In genomic region chr6:144754366-144754765, GRCm38 (mm10) we compare ENCODE assay signal across 19 mouse cellular contexts. TPM values are rescaled to one million over a fixed set of nuclear protein-coding genes. Genes with fewer than 3 reads are reported as not detected.
A peak's percentile ranks its signal among the peaks of the same experiment; 100 is the strongest.
DNase-seq lines count a peak whose midpoint lies in the region; ATAC-seq and TF ChIP-seq lines count a peak whose summit lies in the region.
"Had no signal": no experiment of that assay in that cellular context is flagged by ENCODE, and none has a peak within 500 bp of the region (broad histone marks: within the 10 kb centered on the region; RNA-seq: fewer than 3 reads in every experiment).

No protein-coding gene starts in this region.

- intact Hi-C loops in gastrocnemius, postnatal 36 days (cut with DNase I) = no loop called here

- DNase-seq in gastrocnemius, adult 18-20 months (ENCODE audit: low spot score) = peak; percentile 14
- no peak for DNase-seq in gastrocnemius, postnatal 36 days
- DNase-seq in liver, embryonic 11.5 days (ENCODE audit: low spot score) = no peak
- DNase-seq in lung, postnatal 14 days = peak; percentile 52
- no peak for DNase-seq in thymus, adult 2 months
- no peak for DNase-seq in Muller cell, postnatal 12 days (ENCODE audit: inconsistent ontology term)
- DNase-seq: cerebellum, adult 8-10 months; layer of hippocampus, postnatal 36 days; retina, postnatal 1 day; thymus, postnatal 4 days had no signal

- no peaks in the 10 kb centered on the region for H3K36me3 ChIP-seq in liver, embryonic 15.5 days (replicated peaks)
- H3K36me3 ChIP-seq in liver, embryonic 11.5 days (ENCODE audit: control insufficient read depth, insufficient read depth, low read length) = no peaks in the 10 kb centered on the region
- H3K36me3 ChIP-seq in thymus, adult 2 months (ENCODE audit: control insufficient read depth, insufficient read depth, low read length) = no peaks in the 10 kb centered on the region
- H3K36me3 ChIP-seq: embryonic facial prominence, embryonic 15.5 days; hindbrain, embryonic 15.5 days; midbrain, embryonic 13.5 days had no signal

- no peak overlapping the region for H3K4me3 ChIP-seq in liver, embryonic 15.5 days (replicated peaks)
- no peak overlapping the region for H3K4me3 ChIP-seq in liver, embryonic 11.5 days (ENCODE audit: low read depth, low read length)
- H3K4me3 ChIP-seq in embryonic fibroblast, embryonic 13.5 days (ENCODE audit: insufficient read depth, low read length) = no peak overlapping the region
- H3K4me3 ChIP-seq in thymus, adult 2 months (ENCODE audit: control insufficient read depth, insufficient read depth, low read length) = no peak overlapping the region
- H3K4me3 ChIP-seq: embryonic facial prominence, embryonic 15.5 days; forebrain, embryonic 13.5 days; heart, adult 2 months; hindbrain, embryonic 15.5 days; midbrain, embryonic 13.5 days; myocyte had no signal

- H3K4me2 ChIP-seq in liver, embryonic 15.5 days = no peak overlapping the region
- H3K4me2 ChIP-seq in liver, embryonic 11.5 days = no peak overlapping the region
- H3K4me2 ChIP-seq: embryonic facial prominence, embryonic 15.5 days; forebrain, embryonic 13.5 days; hindbrain, embryonic 15.5 days; midbrain, embryonic 13.5 days had no signal

- no peak for ATAC-seq in liver, embryonic 15.5 days (ENCODE audit: insufficient read depth)
- no peak for ATAC-seq in liver, embryonic 11.5 days (replicated peaks; ENCODE audit: low FRiP score)
- ATAC-seq: forebrain, embryonic 13.5 days; midbrain, embryonic 13.5 days had no signal

- peak overlapping the region; percentile 48 for H3K27ac ChIP-seq in liver, embryonic 15.5 days (replicated peaks)
- no peak overlapping the region for H3K27ac ChIP-seq in liver, embryonic 11.5 days (ENCODE audit: low read depth, low read length)
- peak overlapping the region; percentile 29; the same call in 1 of the 2 replicates for H3K27ac ChIP-seq in embryonic fibroblast, embryonic 13.5 days (ENCODE audit: insufficient read depth, low read length)
- H3K27ac ChIP-seq in thymus, adult 2 months (ENCODE audit: control insufficient read depth, insufficient read depth, low read length) = no peak overlapping the region
- H3K27ac ChIP-seq: embryonic facial prominence, embryonic 15.5 days; forebrain, embryonic 13.5 days; hindbrain, embryonic 15.5 days; macrophage; midbrain, embryonic 13.5 days had no signal

- no peak for TF ChIP-seq CTCF in embryonic fibroblast, embryonic 13.5 days (IDR thresholded peaks at IDR 0.05; ENCODE audit: borderline replicate concordance, insufficient read depth, low read length)
- TF ChIP-seq CTCF in thymus, adult 2 months (IDR thresholded peaks at IDR 0.05; ENCODE audit: borderline replicate concordance, control insufficient read depth, extremely low read depth, insufficient read depth, low read length, poor library complexity) = no peak

- TF ChIP-seq POLR2A in embryonic fibroblast, embryonic 13.5 days (IDR thresholded peaks at IDR 0.05; ENCODE audit: low read depth, low read length) = no peak
- TF ChIP-seq POLR2A in thymus, adult 2 months (IDR thresholded peaks at IDR 0.05; ENCODE audit: control insufficient read depth, extremely low read depth, insufficient read depth, low read length, poor library complexity) = no peak

- H3K27me3 ChIP-seq in liver, embryonic 15.5 days = no peaks in the 10 kb centered on the region
- H3K27me3 ChIP-seq in liver, embryonic 11.5 days (replicated peaks; ENCODE audit: control insufficient read depth, insufficient read depth, low read length) = no peaks in the 10 kb centered on the region
- no peaks in the 10 kb centered on the region for H3K27me3 ChIP-seq in thymus, adult 2 months (ENCODE audit: control insufficient read depth, insufficient read depth, low read length)
- H3K27me3 ChIP-seq: embryonic facial prominence, embryonic 15.5 days; forebrain, embryonic 13.5 days; hindbrain, embryonic 15.5 days; midbrain, embryonic 13.5 days had no signal

- H3K9ac ChIP-seq in liver, embryonic 15.5 days = no peak overlapping the region
- no peak overlapping the region for H3K9ac ChIP-seq in liver, embryonic 11.5 days (ENCODE audit: low read depth, low read length)
- H3K9ac ChIP-seq: embryonic facial prominence, embryonic 15.5 days; forebrain, embryonic 13.5 days; hindbrain, embryonic 15.5 days; midbrain, embryonic 13.5 days had no signal

- H3K4me1 ChIP-seq in liver, embryonic 15.5 days (replicated peaks) = peaks cover 5% of the 10 kb centered on the region
- 0 out of 2 replicates have a peak, but pooled peaks cover 2% of the 10 kb centered on the region for H3K4me1 ChIP-seq in liver, embryonic 11.5 days (replicated peaks; ENCODE audit: control insufficient read depth, insufficient read depth, low read length)
- H3K4me1 ChIP-seq in embryonic fibroblast, embryonic 13.5 days (ENCODE audit: control insufficient read depth, insufficient read depth, low read length) = 0 out of 2 replicates have a peak, but pooled peaks cover 3% of the 10 kb centered on the region
- H3K4me1 ChIP-seq in thymus, adult 2 months (replicated peaks; ENCODE audit: control insufficient read depth, insufficient read depth, low read length) = no peaks in the 10 kb centered on the region
- H3K4me1 ChIP-seq: hindbrain, embryonic 15.5 days had no signal

- H3K9me3 ChIP-seq in liver, embryonic 15.5 days (replicated peaks) = no peaks in the 10 kb centered on the region
- H3K9me3 ChIP-seq in liver, embryonic 11.5 days (ENCODE audit: control insufficient read depth, low read length) = no peaks in the 10 kb centered on the region
- H3K9me3 ChIP-seq: embryonic facial prominence, embryonic 15.5 days; forebrain, embryonic 13.5 days; hindbrain, embryonic 15.5 days; midbrain, embryonic 13.5 days had no signal

RNA-seq across cellular contexts. Expression of gene Sox5, which starts 27.4 kb away (rescaled TPM):
- total RNA-seq in gastrocnemius, adult 18-20 months (2021) = 1 to 10 TPM; 1.1 to 1.3 TPM
- 1 to 10 TPM; 1.4 to 1.5 TPM for total RNA-seq in gastrocnemius, postnatal 36 days (2021)
- 4.2 and 5.3 TPM in 2 replicates for polyA plus RNA-seq in liver, embryonic 15.5 days (2015; fragmentation: Nextera tagmentation; extraction: Ambion mirVana)
- 7.9 and 10.6 TPM in 2 replicates for polyA plus RNA-seq in liver, embryonic 11.5 days (2014; fragmentation: Nextera tagmentation; extraction: Ambion mirVana)
- polyA plus RNA-seq in embryonic fibroblast, embryonic 13.5 days (2011; ENCODE audit: insufficient read length, low read depth, missing spikeins) = 2.8 and 3.1 TPM in 2 replicates
- 0.64 and 0.81 TPM in 2 replicates for polyA plus RNA-seq in thymus, adult 2 months (2012; rRNA removed)
- polyA plus RNA-seq: macrophage had no signal

Comparison
In these comparisons a context has a peak if more than half of its experiments do, and no peak if none do; other contexts are left out.
1. DNase-seq: peak in gastrocnemius, adult 18-20 months (single experiment) and lung, postnatal 14 days (single experiment); none in gastrocnemius, postnatal 36 days (0 of 2), liver, embryonic 11.5 days (single experiment), thymus, adult 2 months (single experiment) and Muller cell, postnatal 12 days (single experiment).
2. H3K27ac ChIP-seq: peak in liver, embryonic 15.5 days (single experiment) and embryonic fibroblast, embryonic 13.5 days (single experiment); none in liver, embryonic 11.5 days (single experiment) and thymus, adult 2 months (single experiment).